Mouse (Mus musculus): ENCODE measurements around the gene Srsf10.
A peak's percentile ranks its signal among the peaks of the same experiment; 100 is the strongest.

Srsf10 gene

GRCm38 (mm10) chr4:135885676-135886075 is 30.1 kb downstream of the Srsf10 start:
- DNase-seq (ENCODE audit: low spot score), result no peak

- DNase-seq (ENCODE audit: low spot score), result no peak
These were observed 30.6 kb downstream of the Srsf10 start for GRCm38 (mm10) chr4:135886184-135886583.

GRCm38 (mm10) chr4:135888448-135889057 is 33.0 kb downstream of the Srsf10 start:
- DNase-seq (ENCODE audit: low spot score), result no peak

GRCm38 (mm10) chr4:135889146-135889883 is 33.8 kb downstream of the Srsf10 start:
- no peak for DNase-seq (ENCODE audit: low spot score)

GRCm38 (mm10) chr4:135889884-135890283 is 34.3 kb downstream of the Srsf10 start:
- DNase-seq (ENCODE audit: low spot score), result peak; percentile 58

GRCm38 (mm10) chr4:135891539-135891938 is 36.0 kb downstream of the Srsf10 start:
- DNase-seq (ENCODE audit: low spot score), result no peak

GRCm38 (mm10) chr4:135892884-135893283 is 37.3 kb downstream of the Srsf10 start:
- DNase-seq (ENCODE audit: low spot score), result no peak

- no peak for DNase-seq (ENCODE audit: low spot score)
These were observed 39.6 kb downstream of the Srsf10 start, which contains the start of gene Cnr2 for GRCm38 (mm10) chr4:135895071-135895571. TSS of gene Cnr2 (plus strand) at chr4:135895394.

GRCm38 (mm10) chr4:135896157-135896556 is 40.6 kb downstream of the Srsf10 start:
- DNase-seq (ENCODE audit: low spot score), result no peak

GRCm38 (mm10) chr4:135898380-135899049 is 43.0 kb downstream of the Srsf10 start:
- no peak for DNase-seq (ENCODE audit: low spot score)

- DNase-seq (ENCODE audit: low spot score), result no peak
These were observed 43.5 kb downstream of the Srsf10 start for GRCm38 (mm10) chr4:135899050-135899448.

GRCm38 (mm10) chr4:135900008-135900407 is 44.5 kb downstream of the Srsf10 start:
- no peak for DNase-seq (ENCODE audit: low spot score)

- no peak for DNase-seq (ENCODE audit: low spot score)
These were observed 47.2 kb downstream of the Srsf10 start for GRCm38 (mm10) chr4:135902606-135903242.

- DNase-seq (ENCODE audit: low spot score), result no peak
These were observed 49.3 kb downstream of the Srsf10 start for GRCm38 (mm10) chr4:135904810-135905209.

- DNase-seq (ENCODE audit: low spot score), result no peak
These were observed 51.1 kb downstream of the Srsf10 start for GRCm38 (mm10) chr4:135906633-135907032.

GRCm38 (mm10) chr4:135909326-135910066 is 53.9 kb downstream of the Srsf10 start:
- DNase-seq (ENCODE audit: low spot score), result no peak

- no peak for DNase-seq (ENCODE audit: low spot score)
These were observed 56.0 kb downstream of the Srsf10 start for GRCm38 (mm10) chr4:135911531-135911930.

- no peak for DNase-seq (ENCODE audit: low spot score)
These were observed 56.6 kb downstream of the Srsf10 start for GRCm38 (mm10) chr4:135912164-135912563.

- no peak for DNase-seq (ENCODE audit: low spot score)
These were observed 57.3 kb downstream of the Srsf10 start for GRCm38 (mm10) chr4:135912835-135913234.

GRCm38 (mm10) chr4:135913433-135913832 is 57.9 kb downstream of the Srsf10 start:
- no peak for DNase-seq (ENCODE audit: low spot score)

GRCm38 (mm10) chr4:135918635-135919279 is 63.2 kb downstream of the Srsf10 start:
- no peak for DNase-seq (ENCODE audit: low spot score)

All from ovary, adult 18-20 months (tissue).